Mouse (Mus musculus) kidney, adult 9 months (tissue): ENCODE data around the gene Cd24a.

Experiments used
- DNase-seq: peaks from one replicate; pipeline ENCODE4 v3.0.0; 2022

The Cd24a gene

DNA sequence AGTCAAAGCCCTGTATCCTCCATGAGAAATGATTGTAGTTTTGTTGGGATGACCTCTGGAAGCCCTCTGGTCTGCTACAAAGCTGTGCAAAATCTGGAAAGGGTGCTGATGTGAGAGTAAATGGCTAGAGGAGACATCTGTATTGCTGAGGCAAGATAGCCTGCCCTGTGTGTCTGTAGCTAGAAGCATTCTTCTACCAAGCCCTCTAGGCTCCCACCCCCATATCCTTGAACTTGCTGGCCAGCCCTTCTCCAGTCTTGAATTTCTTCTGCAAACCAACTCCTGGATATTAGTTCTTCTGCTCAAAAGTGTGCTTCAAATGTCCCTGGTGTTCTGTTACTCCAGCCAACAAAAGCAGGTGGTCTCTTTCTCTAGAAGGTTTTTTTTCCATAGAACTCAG is 51.8 kb downstream of the Cd24a start:
- DNase-seq, result no peak

DNA sequence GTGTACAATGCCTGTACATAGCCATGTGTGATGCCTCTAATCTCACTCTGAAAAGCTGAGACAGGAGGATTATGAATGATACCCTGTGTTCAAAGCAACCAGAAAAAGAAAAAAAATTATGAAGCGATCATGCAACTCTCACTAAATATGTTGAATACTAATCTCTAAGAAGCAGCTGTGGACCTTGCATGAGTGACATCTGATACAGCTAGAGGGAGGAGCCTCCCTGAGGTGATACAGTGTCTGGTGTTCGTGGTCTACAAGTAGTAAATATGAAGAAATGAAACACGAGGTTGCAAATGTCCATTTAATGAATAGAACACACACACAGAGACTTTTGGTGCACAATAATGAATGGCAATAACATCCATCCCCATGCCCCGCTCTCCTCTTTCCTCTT is 52.5 kb downstream of the Cd24a start:
- DNase-seq, result no peak

DNA sequence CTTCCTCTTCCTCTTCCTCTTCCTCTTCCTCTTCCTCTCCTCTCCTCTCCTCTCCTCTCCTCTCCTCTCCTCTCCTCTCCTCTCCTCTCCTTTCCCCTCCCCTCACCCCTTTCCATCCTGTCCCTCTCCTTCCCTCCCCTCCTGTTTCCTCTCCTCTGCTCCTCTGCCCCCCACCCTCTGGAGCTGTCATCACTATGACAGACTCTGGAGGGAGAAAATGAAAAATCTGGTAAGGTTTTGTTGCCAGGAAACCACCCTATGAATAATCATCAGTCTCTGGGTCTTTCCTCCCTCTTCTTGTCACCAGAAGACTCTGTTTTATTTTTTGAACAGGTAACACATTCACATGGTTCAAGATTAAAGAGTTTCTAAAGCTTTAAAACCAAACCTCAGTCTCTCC is 53.0 kb downstream of the Cd24a start:
- DNase-seq, result no peak

DNA sequence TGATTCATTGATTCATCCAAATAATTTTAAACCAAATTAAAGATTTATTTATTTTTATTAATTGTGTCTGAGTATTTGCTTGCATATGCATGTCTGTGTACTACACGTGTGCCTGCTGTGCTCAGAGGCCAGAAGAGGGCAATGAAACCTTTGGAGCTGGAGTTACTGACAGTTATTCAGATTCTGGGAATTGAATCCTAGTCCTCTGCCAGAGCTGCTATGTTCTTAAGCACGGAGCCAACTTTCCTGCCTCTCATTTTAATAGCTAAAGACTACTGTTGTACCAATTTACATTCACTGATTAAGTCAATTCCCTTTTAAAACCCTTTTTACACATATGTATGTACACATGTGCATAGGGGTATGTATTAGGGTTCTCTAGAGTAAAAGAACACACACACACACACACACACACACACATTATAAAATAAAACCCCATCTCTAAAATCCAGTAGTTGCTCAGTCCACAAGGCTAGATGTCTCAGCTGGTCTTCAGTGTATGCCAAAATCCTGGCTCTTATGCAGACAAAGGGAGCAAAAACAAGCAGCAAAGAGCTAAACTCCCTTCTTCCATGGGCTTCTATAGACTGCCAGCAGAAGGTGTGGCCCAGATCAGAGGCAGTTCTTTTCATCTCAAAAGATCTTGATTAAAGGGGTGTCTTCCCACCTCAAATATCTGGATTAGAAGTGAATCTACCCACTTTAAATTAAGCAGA is 53.7 kb downstream of the Cd24a start:
- no peak for DNase-seq

DNA sequence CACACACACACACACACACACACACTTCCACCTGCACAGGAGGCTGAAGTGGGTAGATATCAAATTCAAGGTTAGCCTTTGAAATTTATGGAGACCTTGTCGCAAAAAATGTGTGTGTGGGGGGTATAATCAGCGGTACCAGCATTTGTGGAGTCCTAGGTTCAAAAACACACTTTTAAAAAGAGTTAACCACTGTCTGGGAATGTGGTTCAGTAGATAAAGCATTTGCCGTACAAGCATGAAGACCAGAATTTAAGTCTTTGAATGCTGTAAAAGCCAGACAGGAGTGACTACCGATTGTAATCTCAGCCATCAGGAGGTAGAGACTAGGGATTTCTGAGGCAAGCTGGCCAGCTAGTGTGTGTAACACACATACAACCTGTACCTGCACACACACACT is 55.0 kb downstream of the Cd24a start:
- no peak for DNase-seq
